Mouse (Mus musculus) 3T3-L1 (cell line): ENCODE measurements around the gene Eif3l.

Experiments
- DNase-seq: peaks from one replicate; pipeline ENCODE4 v3.0.0-alpha.2; 2015; ENCODE audit warnings: low read depth, low spot score

Eif3l gene

GRCm38 (mm10) chr15:79123751-79124150, 48.8 kb downstream of the Eif3l start:
- no peak for DNase-seq

- DNase-seq, result no peak
These were observed 49.4 kb downstream of the Eif3l start for GRCm38 (mm10) chr15:79124331-79124875.

GRCm38 (mm10) chr15:79126217-79126932, 51.4 kb downstream of the Eif3l start:
- peak; percentile 67 for DNase-seq

DNA sequence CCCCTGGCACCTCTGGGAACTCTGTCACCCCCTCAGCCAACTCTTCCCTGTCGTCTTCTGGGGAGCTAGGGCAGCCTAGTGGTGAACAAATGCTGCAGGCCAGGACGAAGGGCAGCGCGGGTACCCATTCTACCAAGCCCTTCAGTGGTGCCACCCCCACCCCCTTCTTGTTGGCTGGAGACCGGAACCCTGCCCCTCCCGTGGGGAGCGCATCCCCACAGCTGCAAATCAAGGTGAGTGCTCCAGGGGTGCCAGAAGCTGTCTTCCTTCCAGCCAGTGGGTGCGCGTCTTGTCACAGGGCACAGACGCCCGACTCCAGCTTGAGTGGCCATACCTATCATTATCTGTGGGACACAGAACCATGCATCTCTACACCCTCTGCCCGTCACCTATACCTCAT, 52.1 kb downstream of the Eif3l start:
- DNase-seq, result no peak

DNA sequence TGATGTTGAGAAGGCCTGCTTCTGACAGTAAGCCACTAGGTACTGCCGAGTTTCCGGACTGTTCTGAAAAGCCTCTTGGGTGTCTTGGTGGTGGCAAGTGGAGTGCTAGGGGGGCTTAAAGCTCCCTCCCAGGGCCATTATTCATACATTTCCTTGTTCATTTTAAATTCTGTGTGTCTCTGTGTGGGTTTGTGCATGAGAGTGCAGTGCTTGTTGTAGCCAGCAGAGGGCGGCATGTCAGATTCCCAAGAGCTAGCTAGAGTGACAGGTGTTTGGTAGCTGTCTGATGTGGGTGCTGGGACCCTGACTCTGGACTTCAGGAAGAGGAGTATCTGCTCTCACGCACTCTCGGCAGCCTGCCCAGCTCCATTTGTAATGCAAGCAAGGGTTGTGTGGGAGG, 53.2 kb downstream of the Eif3l start:
- peak; percentile 29 for DNase-seq

GRCm38 (mm10) chr15:79129311-79129710, 54.3 kb downstream of the Eif3l start:
- no peak for DNase-seq

GRCm38 (mm10) chr15:79130782-79131181, 55.8 kb downstream of the Eif3l start:
- DNase-seq, result no peak

GRCm38 (mm10) chr15:79131442-79131841, 56.5 kb downstream of the Eif3l start:
- DNase-seq, result peak; percentile 94

- DNase-seq, result no peak
These were observed 58.2 kb downstream of the Eif3l start for GRCm38 (mm10) chr15:79133191-79133661.

- DNase-seq, result no peak
These were observed 59.7 kb downstream of the Eif3l start for GRCm38 (mm10) chr15:79134496-79135270.

- DNase-seq, result no peak
These were observed 60.4 kb downstream of the Eif3l start for GRCm38 (mm10) chr15:79135332-79135731.

- no peak for DNase-seq
These were observed 61.0 kb downstream of the Eif3l start for GRCm38 (mm10) chr15:79135783-79136575.

DNA sequence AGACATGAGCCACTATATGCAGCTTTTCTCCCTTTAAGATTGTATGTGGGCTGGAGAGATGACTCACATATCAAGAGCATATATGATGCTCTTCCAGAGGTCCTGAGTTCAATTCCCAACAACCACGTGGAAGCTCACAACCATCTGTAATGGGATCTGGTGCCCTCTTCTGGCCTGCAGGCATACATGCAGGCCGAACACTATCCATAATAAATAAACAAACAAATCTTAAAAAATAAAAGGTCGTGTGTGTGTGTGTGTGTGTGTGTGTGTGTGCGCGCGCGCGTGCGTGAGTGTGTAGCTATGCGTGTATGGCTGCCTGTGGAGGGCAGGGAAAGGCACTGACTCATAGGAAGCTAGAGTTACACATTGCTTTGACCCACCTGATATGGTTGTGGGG, 64.7 kb downstream of the Eif3l start:
- DNase-seq, result peak; percentile 50

DNA sequence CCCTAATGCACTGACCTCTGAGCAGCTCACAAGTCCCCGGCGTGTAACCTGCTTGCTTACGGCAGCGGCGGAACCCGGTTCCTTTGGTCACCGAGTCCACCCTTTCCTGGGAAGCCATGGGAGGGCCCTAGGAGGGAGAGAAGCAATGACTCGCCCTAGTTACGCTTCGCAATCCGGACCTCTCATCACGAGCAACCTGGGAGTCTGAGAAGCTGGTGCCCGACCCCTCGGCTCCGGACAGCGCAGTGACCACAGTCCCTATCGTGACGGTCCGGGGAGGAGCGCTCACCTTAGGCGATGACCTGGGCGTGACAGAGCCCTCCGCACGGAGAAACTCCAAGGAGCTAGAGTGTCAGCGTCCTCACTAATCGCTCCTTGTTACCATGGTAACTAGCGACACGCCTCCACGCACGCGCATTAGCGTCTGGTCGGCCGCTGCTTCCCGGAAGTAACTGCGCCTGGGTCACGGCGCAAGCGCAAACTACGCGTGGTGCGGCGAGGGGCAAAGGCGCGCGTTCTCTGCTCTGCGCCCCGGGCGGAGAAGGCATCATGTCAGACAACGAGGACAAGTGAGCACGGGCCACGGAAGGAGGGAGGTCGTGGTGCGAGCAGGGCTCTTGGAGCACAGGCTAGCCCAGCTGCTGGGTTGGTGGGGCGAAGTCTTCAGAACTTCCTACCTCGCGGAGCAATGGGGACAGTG, 66.0 kb downstream of the Eif3l start, which contains the start of the genes Polr2f and 1700088E04Rik:
Polr2f (plus strand) TSS at position 144 of the 700 bp plus-strand sequence.
1700088E04Rik (minus strand) TSS at position 388 of the 700 bp plus-strand sequence.
- DNase-seq, result peak; percentile 94

DNA sequence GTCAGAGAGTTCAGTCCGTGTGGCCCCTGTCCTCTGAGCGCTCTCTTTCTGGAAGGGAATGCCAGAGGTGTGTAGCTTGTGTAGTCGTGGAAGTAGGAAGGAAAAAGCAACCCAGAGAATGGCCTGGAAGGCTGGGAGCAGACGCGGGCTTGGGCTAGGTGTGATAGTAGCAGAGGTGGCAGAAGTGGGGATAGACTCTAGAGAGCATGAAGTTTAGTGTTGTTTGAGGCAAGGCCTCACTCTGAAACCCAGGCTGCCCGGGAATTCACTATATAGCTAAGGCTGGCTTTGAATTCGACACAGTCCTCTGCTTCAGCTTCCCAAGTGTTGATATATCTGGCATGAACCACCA, 66.6 kb downstream of the Eif3l start:
- DNase-seq, result no peak

- DNase-seq, result no peak
These were observed 68.3 kb downstream of the Eif3l start for GRCm38 (mm10) chr15:79143316-79143715.
